Comparison of ENCODE assay signal across 9 mouse cellular contexts in the genomic region with DNA sequence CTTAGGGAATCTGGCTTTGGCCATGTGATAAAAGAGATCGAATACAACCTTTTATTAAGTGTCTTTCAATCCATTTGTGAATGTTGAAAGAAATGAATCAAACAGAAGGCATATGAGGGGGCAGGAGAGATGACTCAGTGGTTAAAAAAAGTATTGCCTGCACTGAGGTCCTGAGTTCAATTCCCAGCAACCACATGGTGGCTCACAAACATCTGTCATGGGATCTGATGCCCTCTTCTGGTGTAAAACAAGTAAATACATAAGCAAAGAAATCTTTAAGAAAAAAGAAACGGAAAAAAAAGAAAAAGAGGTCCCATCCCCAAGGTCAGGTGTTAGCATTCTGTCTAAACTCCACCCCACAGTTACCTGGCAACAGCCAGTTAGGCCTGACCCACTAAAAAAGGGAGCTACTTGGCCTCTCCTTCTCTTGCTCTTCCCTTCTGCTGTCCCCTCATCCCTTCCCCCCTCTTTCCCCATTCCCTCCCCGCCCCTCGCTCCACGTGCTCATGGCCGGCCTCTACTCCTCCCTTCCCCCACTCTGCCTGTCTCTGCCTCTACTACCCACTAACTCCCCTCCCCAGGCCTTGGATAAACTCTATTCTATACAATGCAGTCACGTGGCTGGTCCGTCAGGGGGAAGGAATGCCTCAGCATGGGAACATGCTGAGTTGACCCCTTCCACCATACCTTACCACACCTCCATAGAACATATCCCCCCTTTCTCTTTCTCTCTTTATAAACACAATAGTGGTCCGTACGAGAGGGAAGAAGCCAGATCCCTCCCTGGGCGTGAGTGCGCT. TPM values are rescaled to one million over a fixed set of nuclear protein-coding genes. Genes with fewer than 3 reads are reported as not detected.
DNase-seq lines count a peak whose midpoint lies in the region; ATAC-seq and TF ChIP-seq lines count a peak whose summit lies in the region.
"Had no signal": no experiment of that assay in that cellular context is flagged by ENCODE, and none has a peak within 500 bp of the region (broad histone marks: within the 10 kb centered on the region; RNA-seq: fewer than 3 reads in every experiment).

No protein-coding gene starts in this region.

- 46% methylated on average over 12 of the region's 12 CpGs for WGBS in lung, embryonic 14.5 days
- WGBS in forebrain, embryonic 12.5 days: 16% methylated on average over 12 of the region's 12 CpGs

- intact Hi-C loops in gastrocnemius, adult 2 months (cut with DNase I): loop anchor here (1.0 kb wide), 2 partner anchors 11 to 24 kb away; no protein-coding TSS in a partner anchor

- H3K27me3 ChIP-seq in lung, embryonic 14.5 days (ENCODE audit: insufficient read depth, low read length): no peaks in the 10 kb centered on the region
- H3K27me3 ChIP-seq in forebrain, embryonic 12.5 days: no peaks in the 10 kb centered on the region
- no peaks in the 10 kb centered on the region for H3K27me3 ChIP-seq in myocyte (ENCODE audit: control insufficient read depth, insufficient read depth, insufficient read length)

- H3ac ChIP-seq in myocyte (ENCODE audit: control insufficient read depth, insufficient read length): no peak overlapping the region

- no peak overlapping the region for H3K9ac ChIP-seq in lung, embryonic 14.5 days
- no peak overlapping the region for H3K9ac ChIP-seq in forebrain, embryonic 12.5 days

- ATAC-seq in lung, embryonic 14.5 days (ENCODE audit: insufficient read depth): no peak
- ATAC-seq in forebrain, embryonic 12.5 days (ENCODE audit: low FRiP score): peak; percentile 18; the same call in 1 of the 2 replicates
- no peak for ATAC-seq in cerebellum, adult (ENCODE audit: insufficient number of reproducible peaks, low FRiP score, low TSS enrichment)

- peak overlapping the region; percentile 58; the same call in 1 of the 2 replicates for H3K4me3 ChIP-seq in gastrocnemius, adult 2 months
- H3K4me3 ChIP-seq in lung, embryonic 14.5 days (ENCODE audit: low read depth, low read length): no peak overlapping the region
- H3K4me3 ChIP-seq in forebrain, embryonic 12.5 days (replicated peaks): no peak overlapping the region
- no peak overlapping the region for H3K4me3 ChIP-seq in myocyte

- peaks cover 27% of the 10 kb centered on the region for H3K4me1 ChIP-seq in lung, embryonic 14.5 days (ENCODE audit: insufficient read depth)
- H3K4me1 ChIP-seq in forebrain, embryonic 12.5 days: peaks cover 66% of the 10 kb centered on the region

- H3K9me3 ChIP-seq in lung, embryonic 14.5 days (ENCODE audit: low read depth, low read length): no peaks in the 10 kb centered on the region
- H3K9me3 ChIP-seq in forebrain, embryonic 12.5 days: no peaks in the 10 kb centered on the region

- TF ChIP-seq CTCF in gastrocnemius, adult 2 months (IDR thresholded peaks at IDR 0.05): peak; percentile 28
- TF ChIP-seq CTCF in lung, embryonic 14.5 days (IDR thresholded peaks at IDR 0.05; ENCODE audit: low read depth): no peak

- peaks cover 93% of the 10 kb centered on the region for H3K79me2 ChIP-seq in myocyte (ENCODE audit: control insufficient read depth, insufficient read depth)

- no peaks in the 10 kb centered on the region for H3K36me3 ChIP-seq in lung, embryonic 14.5 days (ENCODE audit: insufficient read depth)
- no peaks in the 10 kb centered on the region for H3K36me3 ChIP-seq in forebrain, embryonic 12.5 days (replicated peaks)
- peaks cover 7% of the 10 kb centered on the region for H3K36me3 ChIP-seq in myocyte (ENCODE audit: control insufficient read depth, insufficient read depth)

- no peak for TF ChIP-seq POLR2A in myocyte (IDR thresholded peaks at IDR 0.05; ENCODE audit: insufficient read length, low read depth)

- DNase-seq in gastrocnemius, adult 2 months: no peak
- no peak for DNase-seq in gastrocnemius, postnatal 4 days (ENCODE audit: low spot score in 2 of 2)
- DNase-seq in lung, embryonic 14.5 days: no peak
- no peak for DNase-seq in lung, postnatal 10 days
- no peak for DNase-seq in thymus, postnatal 0 days (ENCODE audit: low spot score)

- peak overlapping the region; percentile 98 for H3K27ac ChIP-seq in gastrocnemius, adult 2 months
- H3K27ac ChIP-seq in lung, embryonic 14.5 days (ENCODE audit: low read depth): peak overlapping the region; percentile 73; the same call in 1 of the 2 replicates
- H3K27ac ChIP-seq in forebrain, embryonic 12.5 days: no peak overlapping the region

- no peak overlapping the region for H3K4me2 ChIP-seq in lung, embryonic 14.5 days
- no peak overlapping the region for H3K4me2 ChIP-seq in forebrain, embryonic 12.5 days
- H3K4me2 ChIP-seq in myocyte (ENCODE audit: low read depth): peak overlapping the region; percentile 57

TF ChIP-seq in myocyte, 11 proteins besides CTCF, POLR2A, EP300 and RAD21:
- no peak for TF ChIP-seq TCF3 (IDR thresholded peaks at IDR 0.05; ENCODE audit: insufficient read length, low read depth)

RNA-seq across cellular contexts. Expression of gene E030018B13Rik, which starts 3.5 kb away (rescaled TPM):
- total RNA-seq in gastrocnemius, adult 2 months (2021): under 1 TPM in 1 of 2 experiments, not detected in 1; 0.22 TPM
- total RNA-seq in gastrocnemius, postnatal 4 days (2021): not detected
- 0.18 TPM in 1 of 2 replicates, not detected in the other for polyA plus RNA-seq in lung, embryonic 14.5 days (2014; fragmentation: Nextera tagmentation; extraction: Ambion mirVana)
- polyA plus RNA-seq in forebrain, embryonic 12.5 days (2016; fragmentation: Nextera tagmentation; extraction: Ambion mirVana): not detected in 2 replicates
- 0.17 TPM for polyA plus RNA-seq in myocyte (2012; fragmentation: generic; extraction: Trizol)
- 0.21 and 0.40 TPM in 2 replicates for polyA plus RNA-seq in thymus, postnatal 0 days (2015; fragmentation: Nextera tagmentation; extraction: Ambion mirVana)
- polyA plus RNA-seq: brain, embryonic 14.5 days had no signal

RNA-seq across cellular contexts. Expression of gene Klf13, which starts 25.6 kb away (rescaled TPM):
- 10 to 100 TPM; 56.6 to 59.6 TPM for total RNA-seq in gastrocnemius, adult 2 months (2021)
- total RNA-seq in gastrocnemius, postnatal 4 days (2021): 10 to 100 TPM; 41.3 to 46.0 TPM
- polyA plus RNA-seq in lung, embryonic 14.5 days (2014; fragmentation: Nextera tagmentation; extraction: Ambion mirVana): 29.0 and 32.6 TPM in 2 replicates
- polyA plus RNA-seq in forebrain, embryonic 12.5 days (2016; fragmentation: Nextera tagmentation; extraction: Ambion mirVana): 21.9 and 26.1 TPM in 2 replicates
- polyA plus RNA-seq in myocyte (2012; fragmentation: generic; extraction: Trizol): 30.4 TPM
- polyA plus RNA-seq in thymus, postnatal 0 days (2015; fragmentation: Nextera tagmentation; extraction: Ambion mirVana): 95.1 and 134 TPM in 2 replicates
